Mouse (Mus musculus) gastrocnemius, adult 2 months (tissue): ENCODE measurements around the gene Nrgn. TPM values are rescaled to one million over a fixed set of nuclear protein-coding genes. Genes with fewer than 3 reads are reported as not detected.

ENCODE experiments used
- DNase-seq: peaks from one replicate; pipeline ENCODE4 v3.0.0; 2022
- H3K27ac ChIP-seq: fragments of 200-600 bp; 2 replicates; pipeline ENCODE4 v1.8.1; 2022; ENCODE audit warnings: mild to moderate bottlenecking
- H3K4me3 ChIP-seq: fragments of 200-600 bp; 2 replicates; pipeline ENCODE4 v1.8.1; 2022; ENCODE audit warnings: mild to moderate bottlenecking, moderate library complexity
- CTCF ChIP-seq: fragments of 200-600 bp; IDR thresholded peaks from 2 replicates; pipeline ENCODE4 v1.8.1; 2022; ENCODE audit warnings: antibody characterized with exemption, mild to moderate bottlenecking, moderate library complexity
- intact Hi-C: fragments of 180-260 bp; cut with DNase I; formaldehyde crosslinking; loops from one replicate; pipeline ENCODE4 v1.15.1; 2025
- long read RNA-seq, 2 experiments: library from polyadenylated mRNA; stranded (forward); transcript quantifications; one replicate each; pipeline ENCODE4 v2.0.0; 2021
- total RNA-seq, 2 experiments: library from RNA; stranded (reverse); gene quantifications; 2 replicates each; pipeline ENCODE4 v1.2.3; 2021

Gene Nrgn
- total RNA-seq, result under 1 TPM; 0.23 to 0.42 TPM
- long read RNA-seq, experiment 1, result 0 reads
- long read RNA-seq, experiment 2, result 0 reads

DNA sequence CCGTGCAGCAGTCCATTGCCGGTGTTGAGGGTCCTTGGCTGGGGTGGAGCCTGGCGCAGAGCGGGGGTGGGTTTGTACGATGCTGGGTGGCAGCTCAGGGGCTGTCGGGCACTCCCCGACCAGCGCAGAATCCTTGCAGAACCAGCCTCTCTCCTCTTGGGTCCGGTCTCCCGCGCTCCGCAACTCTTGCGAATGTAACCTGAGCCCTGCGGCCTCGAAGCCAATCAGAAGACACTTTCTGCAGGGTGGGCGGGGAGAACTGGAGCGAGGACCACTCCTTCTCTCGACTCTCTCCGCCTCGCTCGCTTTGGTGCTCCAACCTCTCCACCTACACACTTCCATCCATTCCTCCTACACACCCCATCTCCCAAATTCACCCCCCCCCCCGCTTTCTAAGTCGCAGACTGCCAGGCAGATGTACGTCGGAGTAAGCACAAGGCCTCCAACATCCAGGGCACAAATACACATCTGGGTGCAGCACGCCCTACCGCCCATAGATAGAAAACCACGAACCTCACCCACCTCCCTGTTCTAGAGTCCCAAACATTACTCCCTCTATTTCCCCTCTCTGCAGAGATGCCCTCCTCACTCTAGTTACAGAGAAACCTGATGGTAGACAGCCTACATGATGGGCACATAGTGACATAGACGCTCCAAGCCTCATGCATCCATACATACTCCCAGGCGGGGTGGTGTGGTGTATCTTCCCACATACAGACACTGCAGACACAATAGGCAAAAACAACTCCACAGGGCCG lies at the start of gene Nrgn:
Nrgn (minus strand) TSS at position 369 of the 758 bp plus-strand sequence.
- intact Hi-C loops, result loop anchor here (5.0 kb wide), 1 partner anchor 60 kb away; the partner anchor contains the start of gene Spa17
- Histone ChIP-seq H3K27ac (no peak within 1 kb of the TSS), H3K4me3 (peak within 1 kb of the TSS; percentile 69)
- no peak for TF ChIP-seq CTCF
- DNase-seq, result peak; percentile 77

- no peak for DNase-seq
- Histone ChIP-seq H3K4me3 (no peak overlapping the region), H3K27ac (no peak overlapping the region)
- no peak for TF ChIP-seq CTCF
- intact Hi-C loops, result no loop called here
These were observed 48.0 kb upstream of the Nrgn start for GRCm38 (mm10) chr9:37600538-37601205.

DNA sequence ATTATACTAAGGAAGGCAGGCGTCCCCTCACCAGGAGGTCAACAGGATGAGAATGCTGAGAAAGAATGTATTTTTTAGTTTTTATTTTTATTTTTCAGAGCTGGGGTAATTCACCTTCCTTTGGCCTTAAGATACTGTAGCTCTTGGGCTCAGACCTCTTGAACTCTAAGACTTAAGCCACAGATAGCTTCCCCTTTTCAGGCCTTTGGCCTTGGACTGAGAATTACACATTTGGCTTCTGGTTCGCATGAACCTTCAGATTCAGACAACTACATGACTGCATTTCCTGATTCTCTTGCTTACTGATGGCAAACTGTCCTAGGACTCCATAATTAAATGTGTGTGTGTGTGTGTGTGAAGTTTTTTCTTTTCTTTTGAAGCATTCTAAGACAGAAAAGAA lies 45.9 kb upstream of the Nrgn start:
- Histone ChIP-seq H3K27ac (peak overlapping the region; percentile 43; the same call in 1 of the 2 replicates), H3K4me3 (no peak overlapping the region)
- DNase-seq, result no peak
- intact Hi-C loops, result no loop called here
- TF ChIP-seq CTCF, result no peak

GRCm38 (mm10) chr9:37595570-37595969 lies 42.9 kb upstream of the Nrgn start:
- TF ChIP-seq CTCF, result no peak
- intact Hi-C loops, result no loop called here
- DNase-seq, result no peak
- H3K4me3 ChIP-seq, result no peak overlapping the region
- H3K27ac ChIP-seq, result no peak overlapping the region

DNA sequence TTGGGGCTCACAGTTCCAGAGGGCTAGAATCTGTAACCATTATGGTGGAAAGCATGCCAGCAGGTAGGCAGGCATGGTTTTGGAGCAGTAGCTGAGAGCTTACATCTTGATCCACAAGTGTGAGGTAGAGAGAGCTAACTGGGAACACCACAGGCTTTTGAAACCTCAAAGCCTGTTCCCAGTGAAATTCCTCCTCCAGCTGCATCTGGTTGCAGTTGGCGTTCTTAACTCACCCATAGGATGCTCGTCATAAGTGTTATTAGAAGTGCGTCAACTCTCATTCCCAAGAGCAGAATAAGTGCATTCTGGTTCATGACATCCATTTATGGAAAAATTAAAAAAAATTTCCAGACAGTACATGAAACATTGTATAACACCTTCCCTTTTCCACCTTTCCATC lies 41.0 kb upstream of the Nrgn start:
- intact Hi-C loops, result no loop called here
- H3K27ac ChIP-seq, result no peak overlapping the region

GRCm38 (mm10) chr9:37592633-37593032 lies 39.9 kb upstream of the Nrgn start:
- TF ChIP-seq CTCF, result no peak
- no peak for DNase-seq
- H3K4me3 ChIP-seq, result no peak overlapping the region
- no peak overlapping the region for H3K27ac ChIP-seq
- intact Hi-C loops, result no loop called here

More for the DNA sequence above, 41.0 kb upstream of the Nrgn start:
- no peak for TF ChIP-seq CTCF
- H3K4me3 ChIP-seq, result no peak overlapping the region
- DNase-seq, result no peak

DNA sequence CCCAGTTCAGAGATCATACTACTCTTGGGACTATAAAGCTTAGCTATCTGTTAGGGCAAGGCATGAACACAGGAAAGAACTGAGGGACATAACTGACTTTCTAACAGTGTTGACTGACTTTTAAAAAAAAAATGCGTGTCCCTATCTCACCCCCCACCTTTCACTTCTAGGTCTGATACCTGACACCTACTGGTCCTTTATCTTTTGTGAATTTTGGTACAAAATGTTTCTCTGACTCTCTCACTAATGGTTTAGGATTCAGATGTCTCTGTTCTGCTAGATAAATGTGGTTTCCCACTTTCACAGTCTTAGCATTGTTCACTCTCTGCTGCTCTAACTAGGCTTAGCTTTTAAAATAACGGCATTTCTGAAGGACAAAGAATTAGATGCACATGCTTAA lies 39.3 kb upstream of the Nrgn start:
- Histone ChIP-seq H3K4me3 (no peak overlapping the region), H3K27ac (no peak overlapping the region)
- no peak for TF ChIP-seq CTCF
- DNase-seq, result no peak
- intact Hi-C loops, result no loop called here

- TF ChIP-seq CTCF, result no peak
- DNase-seq, result no peak
- no peak overlapping the region for H3K27ac ChIP-seq
- H3K4me3 ChIP-seq, result no peak overlapping the region
- intact Hi-C loops, result no loop called here
These were observed 37.7 kb upstream of the Nrgn start for GRCm38 (mm10) chr9:37590381-37590780.

DNA sequence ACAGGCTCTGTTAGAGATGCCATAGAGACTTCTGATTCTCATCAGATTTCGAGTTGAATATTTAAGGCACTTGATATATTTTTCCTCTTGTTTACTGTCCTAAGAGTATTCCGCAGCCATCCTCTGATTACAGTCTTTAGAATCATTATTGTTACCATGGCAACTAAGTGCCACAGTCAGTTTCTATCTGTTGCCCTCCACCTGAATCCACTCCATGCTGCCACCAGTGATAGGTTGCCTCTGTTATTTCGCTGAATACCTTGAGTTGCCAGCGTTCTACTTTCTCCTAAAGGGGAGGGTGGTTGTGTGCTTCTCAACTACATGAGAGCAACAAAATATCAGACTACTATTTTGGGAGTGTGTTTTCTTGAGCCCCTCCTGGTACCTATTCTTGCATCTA lies 34.0 kb upstream of the Nrgn start:
- DNase-seq, result no peak
- H3K27ac ChIP-seq, result no peak overlapping the region
- intact Hi-C loops, result no loop called here
- TF ChIP-seq CTCF, result no peak
- H3K4me3 ChIP-seq, result no peak overlapping the region

DNA sequence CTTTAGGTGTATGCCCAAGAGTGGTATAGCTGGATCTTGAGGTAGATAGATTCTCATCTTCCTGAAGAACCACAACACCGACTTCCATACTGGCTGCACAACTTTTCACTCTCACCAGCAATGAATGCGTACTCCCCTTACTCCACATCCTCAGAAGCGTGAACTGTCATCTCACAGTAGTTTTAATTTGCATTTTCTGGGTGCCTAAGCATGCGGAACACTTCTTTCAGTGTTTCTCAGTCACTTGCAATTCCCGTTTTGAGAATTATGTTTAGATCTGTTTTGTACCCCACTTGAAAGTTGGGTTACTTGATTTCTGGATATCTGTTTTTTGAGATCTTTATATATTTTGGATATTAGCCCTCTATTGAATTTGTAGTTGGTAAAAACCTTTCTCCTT lies 30.9 kb upstream of the Nrgn start:
- no peak for DNase-seq
- Histone ChIP-seq H3K4me3 (no peak overlapping the region), H3K27ac (no peak overlapping the region)
- TF ChIP-seq CTCF, result no peak
- intact Hi-C loops, result no loop called here

DNA sequence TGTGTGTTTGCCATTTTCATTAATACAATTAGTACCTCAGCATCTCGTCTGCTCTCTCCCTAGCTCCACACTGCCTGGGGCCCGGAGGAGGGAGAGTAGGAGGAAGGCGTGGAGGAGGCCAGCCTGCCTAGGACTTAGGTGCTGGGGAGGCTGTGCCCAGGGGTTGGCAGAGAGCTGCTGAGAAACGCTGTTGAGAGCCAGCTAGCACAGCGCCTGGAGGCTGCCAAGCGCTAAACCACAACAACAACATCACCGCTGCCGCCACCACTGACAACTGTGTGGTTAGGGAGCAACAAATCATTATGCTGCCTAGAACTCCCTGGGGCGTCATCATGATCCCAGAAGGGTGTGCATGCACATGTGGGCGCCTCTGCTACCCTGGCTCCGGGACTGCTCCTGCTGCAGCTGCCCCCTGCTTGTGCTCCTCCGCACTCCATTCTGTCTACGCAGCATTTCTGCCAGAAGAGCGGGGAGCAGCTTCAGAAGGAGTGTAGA lies 23.8 kb upstream of the Nrgn start:
- no peak for TF ChIP-seq CTCF
- DNase-seq, result no peak
- Histone ChIP-seq H3K27ac (no peak overlapping the region), H3K4me3 (no peak overlapping the region)
- intact Hi-C loops, result no loop called here

- TF ChIP-seq CTCF, result no peak
- H3K27ac ChIP-seq, result no peak overlapping the region
- intact Hi-C loops, result no loop called here
These were observed 19.6 kb upstream of the Nrgn start for GRCm38 (mm10) chr9:37572204-37572876.

More at GRCm38 (mm10) chr9:37572204-37572876, 19.6 kb upstream of the Nrgn start:
- no peak for DNase-seq
- H3K4me3 ChIP-seq, result no peak overlapping the region
